Comparison of ENCODE assay signal across 10 mouse cellular contexts in the genomic region with DNA sequence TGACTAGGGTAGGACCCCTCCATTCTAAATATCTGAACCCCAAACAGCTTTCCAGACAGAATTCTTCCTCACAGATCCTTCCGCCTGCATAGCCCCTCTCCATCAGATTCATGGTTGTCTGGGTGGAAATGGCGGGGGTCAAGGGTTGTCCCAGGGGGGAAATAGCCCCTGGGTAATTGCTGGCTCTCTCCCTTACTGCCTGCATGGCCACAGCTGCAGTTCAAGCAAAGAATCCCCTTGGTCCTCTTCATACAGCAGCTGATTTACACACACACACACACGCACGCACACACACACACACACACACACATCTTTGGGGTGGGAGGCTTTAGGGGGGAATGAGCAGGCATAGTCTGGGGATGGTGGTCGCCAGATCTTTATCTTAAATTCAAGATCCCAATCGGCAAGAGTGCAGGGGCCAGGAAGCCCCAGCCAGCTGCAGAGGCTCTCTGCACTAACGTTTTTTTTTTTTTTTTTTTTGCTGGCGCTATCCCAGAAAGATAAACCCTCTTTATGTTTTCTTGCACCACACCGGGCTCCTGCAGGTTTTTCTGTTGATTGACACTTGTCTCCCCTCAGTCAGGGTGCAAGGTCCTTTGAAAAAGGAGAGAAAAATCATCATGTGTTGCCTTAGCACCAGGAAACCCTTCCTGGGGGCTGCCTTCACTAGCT. TPM values are rescaled to one million over a fixed set of nuclear protein-coding genes. Genes with fewer than 3 reads are reported as not detected.
DNase-seq lines count a peak whose midpoint lies in the region; ATAC-seq and TF ChIP-seq lines count a peak whose summit lies in the region.
"Had no signal": no experiment of that assay in that cellular context is flagged by ENCODE, and none has a peak within 500 bp of the region (broad histone marks: within the 10 kb centered on the region; RNA-seq: fewer than 3 reads in every experiment).

No protein-coding gene starts in this region.

- TF ChIP-seq CTCF in liver, postnatal 0 days (IDR thresholded peaks at IDR 0.05; ENCODE audit: low read depth): no peak

- DNase-seq in liver, embryonic 11.5 days (ENCODE audit: low spot score): no peak
- DNase-seq in liver, postnatal 0 days: no peak
- no peak for DNase-seq in embryonic facial prominence, embryonic 14.5 days (ENCODE audit: low spot score)
- peak; percentile 46 for DNase-seq in limb, embryonic 10.5 days (ENCODE audit: low spot score)
- no peak for DNase-seq in layer of hippocampus, adult 9-11 months
- DNase-seq: cerebellum, adult 8-10 months; kidney, adult 18-20 months; thymus, postnatal 36 days had no signal

- H3K9ac ChIP-seq in liver, embryonic 11.5 days (ENCODE audit: low read depth, low read length): no peak overlapping the region
- no peak overlapping the region for H3K9ac ChIP-seq in liver, postnatal 0 days (replicated peaks)
- H3K9ac ChIP-seq in embryonic facial prominence, embryonic 14.5 days (ENCODE audit: low read depth, low read length): peak overlapping the region; percentile 51; the same call in 1 of the 2 replicates
- H3K9ac ChIP-seq in neural tube, embryonic 13.5 days: peak overlapping the region; percentile 27; the same call in 1 of the 2 replicates

- H3K27ac ChIP-seq in liver, embryonic 11.5 days (ENCODE audit: low read depth, low read length): no peak overlapping the region; the same call in 1 of the 2 replicates
- no peak overlapping the region for H3K27ac ChIP-seq in liver, postnatal 0 days (ENCODE audit: low read depth)
- peak overlapping the region; percentile 55 for H3K27ac ChIP-seq in embryonic facial prominence, embryonic 14.5 days (replicated peaks; ENCODE audit: low read depth, low read length)
- H3K27ac ChIP-seq in limb, embryonic 10.5 days: peak overlapping the region; percentile 68
- 0 out of 2 replicates have a peak overlapping the region, but pooled peaks have one; percentile 13 for H3K27ac ChIP-seq in neural tube, embryonic 13.5 days (replicated peaks)

- 30% methylated on average over 9 of the region's 9 CpGs for WGBS in liver, embryonic 11.5 days
- 25% methylated on average over 9 of the region's 9 CpGs for WGBS in liver, postnatal 0 days (ENCODE audit: insufficient replicate concordance)
- WGBS in embryonic facial prominence, embryonic 14.5 days: 20% methylated on average over 9 of the region's 9 CpGs
- 19% methylated on average over 9 of the region's 9 CpGs for WGBS in limb, embryonic 10.5 days
- WGBS in neural tube, embryonic 13.5 days: 12% methylated on average over 9 of the region's 9 CpGs

- peaks cover 4% of the 10 kb centered on the region; the same call in 1 of the 2 replicates for H3K36me3 ChIP-seq in liver, embryonic 11.5 days (ENCODE audit: control insufficient read depth, insufficient read depth, low read length)
- no peaks in the 10 kb centered on the region for H3K36me3 ChIP-seq in liver, postnatal 0 days (replicated peaks; ENCODE audit: insufficient read depth, low read length)
- H3K36me3 ChIP-seq in embryonic facial prominence, embryonic 14.5 days (ENCODE audit: control insufficient read depth, insufficient read depth, low read length): peaks cover 9% of the 10 kb centered on the region
- peaks cover 10% of the 10 kb centered on the region for H3K36me3 ChIP-seq in limb, embryonic 10.5 days
- no peaks in the 10 kb centered on the region for H3K36me3 ChIP-seq in neural tube, embryonic 13.5 days

- H3K4me3 ChIP-seq in liver, embryonic 11.5 days (ENCODE audit: low read depth, low read length): peak overlapping the region; percentile 56; the same call in 1 of the 2 replicates
- H3K4me3 ChIP-seq in liver, postnatal 0 days (ENCODE audit: low read depth, low read length): no peak overlapping the region
- H3K4me3 ChIP-seq in embryonic facial prominence, embryonic 14.5 days (ENCODE audit: low read depth, low read length): peak overlapping the region; percentile 17
- H3K4me3 ChIP-seq in limb, embryonic 10.5 days: peak overlapping the region; percentile 63
- no peak overlapping the region for H3K4me3 ChIP-seq in neural tube, embryonic 13.5 days

- TF ChIP-seq EP300 in liver, postnatal 0 days (IDR thresholded peaks at IDR 0.05; ENCODE audit: low read depth): no peak

- H3K4me2 ChIP-seq in liver, embryonic 11.5 days: peak overlapping the region; percentile 58
- H3K4me2 ChIP-seq in liver, postnatal 0 days (ENCODE audit: low read depth, low read length): no peak overlapping the region
- peak overlapping the region; percentile 91 for H3K4me2 ChIP-seq in embryonic facial prominence, embryonic 14.5 days (ENCODE audit: low read depth, low read length)
- peak overlapping the region; percentile 85 for H3K4me2 ChIP-seq in neural tube, embryonic 13.5 days

- H3K27me3 ChIP-seq in liver, embryonic 11.5 days (replicated peaks; ENCODE audit: control insufficient read depth, insufficient read depth, low read length): peaks cover 84% of the 10 kb centered on the region
- peaks cover 39% of the 10 kb centered on the region for H3K27me3 ChIP-seq in liver, postnatal 0 days (ENCODE audit: insufficient read depth, low read length)
- peaks cover 50% of the 10 kb centered on the region for H3K27me3 ChIP-seq in embryonic facial prominence, embryonic 14.5 days (replicated peaks; ENCODE audit: control insufficient read depth, insufficient read depth, low read length)
- peaks cover 94% of the 10 kb centered on the region for H3K27me3 ChIP-seq in limb, embryonic 10.5 days (ENCODE audit: low read depth, poor library complexity, severe bottlenecking)
- H3K27me3 ChIP-seq in neural tube, embryonic 13.5 days: peaks cover 76% of the 10 kb centered on the region

- no peak for ATAC-seq in liver, embryonic 11.5 days (replicated peaks; ENCODE audit: low FRiP score)
- ATAC-seq in liver, postnatal 0 days: no peak
- ATAC-seq in embryonic facial prominence, embryonic 14.5 days (ENCODE audit: low read depth): no peak
- no peak for ATAC-seq in neural tube, embryonic 13.5 days (ENCODE audit: low read depth)
- ATAC-seq in activated CD4-positive, CD25-positive, alpha-beta regulatory T cell, adult 4 months: no peak

- peaks cover 25% of the 10 kb centered on the region for H3K4me1 ChIP-seq in liver, embryonic 11.5 days (replicated peaks; ENCODE audit: control insufficient read depth, insufficient read depth, low read length)
- peaks cover 9% of the 10 kb centered on the region; the same call in 1 of the 2 replicates for H3K4me1 ChIP-seq in liver, postnatal 0 days (ENCODE audit: insufficient read depth)
- peaks cover 36% of the 10 kb centered on the region for H3K4me1 ChIP-seq in embryonic facial prominence, embryonic 14.5 days (ENCODE audit: control insufficient read depth, insufficient read depth, low read length)
- H3K4me1 ChIP-seq in limb, embryonic 10.5 days: peaks cover 83% of the 10 kb centered on the region
- H3K4me1 ChIP-seq in neural tube, embryonic 13.5 days (replicated peaks): peaks cover 66% of the 10 kb centered on the region

- H3K9me3 ChIP-seq in liver, embryonic 11.5 days (ENCODE audit: control insufficient read depth, low read length): no peaks in the 10 kb centered on the region
- H3K9me3 ChIP-seq in liver, postnatal 0 days (ENCODE audit: low read length): no peaks in the 10 kb centered on the region
- no peaks in the 10 kb centered on the region for H3K9me3 ChIP-seq in embryonic facial prominence, embryonic 14.5 days (ENCODE audit: control insufficient read depth, low read length)
- no peaks in the 10 kb centered on the region for H3K9me3 ChIP-seq in limb, embryonic 10.5 days (replicated peaks)
- H3K9me3 ChIP-seq in neural tube, embryonic 13.5 days: no peaks in the 10 kb centered on the region

RNA-seq across cellular contexts. Expression of a gene that starts 4.0 kb away (rescaled TPM):
- 744 and 770 TPM in 2 replicates for polyA plus RNA-seq in liver, embryonic 11.5 days (2014; fragmentation: Nextera tagmentation; extraction: Ambion mirVana)
- polyA plus RNA-seq in liver, postnatal 0 days (2015; fragmentation: Nextera tagmentation; extraction: Ambion mirVana): 50.7 and 52.1 TPM in 2 replicates
- polyA plus RNA-seq in embryonic facial prominence, embryonic 14.5 days (2014; fragmentation: Nextera tagmentation; extraction: Ambion mirVana): 918 and 968 TPM in 2 replicates
- 106 and 159 TPM in 2 replicates for polyA plus RNA-seq in limb, embryonic 10.5 days (2016; fragmentation: Nextera tagmentation; extraction: Ambion mirVana)
- 77.7 and 96.5 TPM in 2 replicates for polyA plus RNA-seq in neural tube, embryonic 13.5 days (2015; fragmentation: Nextera tagmentation; extraction: Ambion mirVana)
- not detected for polyA plus RNA-seq in activated CD4-positive, CD25-positive, alpha-beta regulatory T cell, adult 4 months (2017; shearing (Covaris generic))

Comparison
In these comparisons a context has a peak if more than half of its experiments do, and no peak if none do; other contexts are left out.
1. H3K4me3 ChIP-seq: peak in liver, embryonic 11.5 days (single experiment), embryonic facial prominence, embryonic 14.5 days (single experiment) and limb, embryonic 10.5 days (single experiment); none in liver, postnatal 0 days (single experiment) and neural tube, embryonic 13.5 days (single experiment).
2. H3K27ac ChIP-seq: peak in embryonic facial prominence, embryonic 14.5 days (single experiment), limb, embryonic 10.5 days (single experiment) and neural tube, embryonic 13.5 days (single experiment); none in liver, embryonic 11.5 days (single experiment) and liver, postnatal 0 days (single experiment).
3. H3K9ac ChIP-seq: peak in embryonic facial prominence, embryonic 14.5 days (single experiment) and neural tube, embryonic 13.5 days (single experiment); none in liver, embryonic 11.5 days (single experiment) and liver, postnatal 0 days (single experiment).
4. RNA of a gene that starts 4.0 kb away (polyA plus RNA-seq): 918 to 968 TPM in embryonic facial prominence, embryonic 14.5 days, 744 to 770 TPM in liver, embryonic 11.5 days, 106 to 159 TPM in limb, embryonic 10.5 days, 77.7 to 96.5 TPM in neural tube, embryonic 13.5 days and 50.7 to 52.1 TPM in liver, postnatal 0 days; not detected in activated CD4-positive, CD25-positive, alpha-beta regulatory T cell, adult 4 months; every median in the first group is over 10 times any median in the second.